Mouse (Mus musculus) kidney, postnatal 10 days (tissue): ENCODE measurements at regions not wholly inside any gene's neighbourhood (a gene's known extent, or its start where the extent isn't known, plus 50 kb on each side); places are given as distances from the start of the nearest gene placed in this dataset.

Source experiments
- DNase-seq: peaks from one replicate; pipeline ENCODE4 v3.0.0; 2021; ENCODE audit warnings: mixed read lengths

DNA sequence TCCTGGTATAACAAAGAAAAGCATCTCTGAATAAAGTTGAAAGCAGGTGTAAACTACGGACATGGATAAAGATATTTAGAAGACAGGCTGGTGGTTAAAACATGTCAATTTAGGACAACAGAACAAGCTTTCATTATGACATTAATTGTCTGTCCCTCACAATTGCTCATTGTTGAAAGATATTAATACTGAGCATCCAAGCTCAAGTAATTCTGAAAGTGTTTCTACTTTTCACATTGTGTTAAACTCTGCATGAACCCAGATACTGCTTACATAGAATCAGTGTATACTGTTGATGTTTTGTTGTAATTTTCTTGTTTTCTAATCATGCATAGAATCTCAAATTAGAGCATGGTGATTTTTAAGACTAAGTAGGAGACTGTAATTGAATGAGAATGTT lies 614.7 kb upstream of the Lingo2 start:
- DNase-seq, result no peak

DNA sequence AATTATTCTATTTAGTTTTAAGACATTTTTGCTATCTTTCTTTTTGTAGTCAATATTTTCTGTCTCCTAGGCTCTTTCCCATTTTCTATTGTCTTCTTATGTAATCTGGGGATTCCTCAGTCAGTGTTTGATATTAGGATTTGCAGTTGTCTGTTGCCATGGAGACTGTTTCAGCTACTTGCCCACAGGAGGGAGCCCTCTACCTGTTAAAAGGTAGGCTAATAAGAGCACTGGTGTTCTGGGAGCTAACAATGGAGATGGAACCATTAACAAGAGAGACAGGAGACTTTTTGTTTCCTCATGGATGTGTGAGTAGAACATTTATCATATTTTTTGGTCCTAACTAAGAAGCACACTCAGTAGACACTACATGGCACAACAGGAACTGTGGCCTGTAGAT lies 608.7 kb upstream of the Lingo2 start:
- peak; percentile 4 for DNase-seq

DNA sequence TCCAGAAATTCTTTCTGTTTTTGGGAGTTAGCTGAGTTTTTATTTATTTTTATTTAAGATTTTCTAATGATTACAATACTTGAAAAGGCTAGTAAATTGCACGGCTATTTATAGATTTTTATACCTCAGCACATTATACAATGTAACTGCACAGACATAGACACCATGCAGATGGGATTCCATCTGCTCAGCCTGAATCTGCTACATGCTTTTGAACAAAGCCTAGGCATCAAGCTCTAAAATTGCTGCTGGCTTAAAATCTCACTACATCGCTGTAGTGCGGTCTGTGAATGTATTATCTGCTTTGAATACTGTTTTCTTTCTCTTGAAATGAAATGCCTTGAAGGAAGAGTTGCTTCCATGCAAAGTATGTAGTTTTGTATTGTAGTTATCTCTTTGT lies 594.5 kb upstream of the Lingo2 start:
- no peak for DNase-seq

DNA sequence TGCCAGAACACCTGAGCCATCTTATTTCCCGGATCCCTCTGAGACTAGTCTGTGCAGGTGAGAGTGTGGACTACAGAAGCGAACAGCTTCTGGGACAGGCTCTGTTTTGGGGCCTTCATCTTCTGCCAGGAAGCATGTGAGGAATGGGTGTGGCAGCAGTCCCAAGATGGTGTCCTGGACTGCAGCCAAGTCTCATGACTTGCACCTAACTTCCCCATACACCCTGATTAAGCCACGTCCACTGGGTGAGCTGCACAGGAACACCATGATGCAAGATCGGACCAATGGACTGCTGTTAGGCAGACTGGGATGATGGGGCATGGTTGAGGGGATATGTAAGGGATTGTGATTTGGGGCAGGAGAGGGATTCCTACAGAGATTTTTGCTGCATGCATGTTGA lies 556.2 kb upstream of the Lingo2 start:
- no peak for DNase-seq
